Mouse (Mus musculus): ENCODE data around the gene Dchs1.

GRCm38 (mm10) chr7:105796972-105797371 is 9.5 kb upstream of the Dchs1 start:
- no peak for TF ChIP-seq TCF12 (IDR thresholded peaks at IDR 0.05; ENCODE audit: insufficient read depth, poor library complexity, severe bottlenecking)
- TF ChIP-seq POLR2A (IDR thresholded peaks at IDR 0.05; ENCODE audit: insufficient read length, low read depth), result no peak

Data from myocyte (in vitro differentiated cells).